Mouse (Mus musculus) spleen, postnatal 4 days (tissue): ENCODE results near the gene Cpm.

Source experiments
- DNase-seq, 2 experiments: peaks; one replicate each; pipeline ENCODE4 v3.0.0; 2022; ENCODE audit warnings: low spot score in 2 of 2

Gene Cpm

DNA sequence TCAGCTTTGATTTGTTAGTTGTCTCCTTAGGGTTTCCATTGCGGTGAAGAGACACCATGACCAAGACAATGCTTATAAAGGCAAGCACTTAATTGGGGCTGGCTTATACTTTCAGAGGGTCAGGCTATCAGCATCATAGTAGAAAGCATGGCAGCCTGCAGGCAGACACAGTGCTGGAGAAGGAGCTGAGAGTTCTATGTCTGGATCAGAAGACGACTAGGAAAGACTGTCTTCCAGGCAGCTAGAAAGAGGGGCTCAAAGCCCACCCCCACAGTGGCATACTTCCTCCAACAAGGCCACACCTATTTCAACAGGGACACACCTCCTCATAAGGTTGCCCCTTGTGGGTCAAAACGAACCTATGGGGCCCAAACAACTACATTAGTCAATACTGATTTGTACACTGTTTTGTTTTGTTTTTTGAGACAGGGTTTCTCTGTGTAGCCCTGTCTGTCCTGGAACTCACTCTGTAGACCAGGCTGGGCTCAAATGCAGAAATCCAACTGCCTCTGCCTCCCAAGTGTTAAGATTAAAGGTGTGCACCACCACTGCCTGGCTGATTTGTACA, 8.3 kb upstream of the Cpm start:
- DNase-seq, result no peak

DNA sequence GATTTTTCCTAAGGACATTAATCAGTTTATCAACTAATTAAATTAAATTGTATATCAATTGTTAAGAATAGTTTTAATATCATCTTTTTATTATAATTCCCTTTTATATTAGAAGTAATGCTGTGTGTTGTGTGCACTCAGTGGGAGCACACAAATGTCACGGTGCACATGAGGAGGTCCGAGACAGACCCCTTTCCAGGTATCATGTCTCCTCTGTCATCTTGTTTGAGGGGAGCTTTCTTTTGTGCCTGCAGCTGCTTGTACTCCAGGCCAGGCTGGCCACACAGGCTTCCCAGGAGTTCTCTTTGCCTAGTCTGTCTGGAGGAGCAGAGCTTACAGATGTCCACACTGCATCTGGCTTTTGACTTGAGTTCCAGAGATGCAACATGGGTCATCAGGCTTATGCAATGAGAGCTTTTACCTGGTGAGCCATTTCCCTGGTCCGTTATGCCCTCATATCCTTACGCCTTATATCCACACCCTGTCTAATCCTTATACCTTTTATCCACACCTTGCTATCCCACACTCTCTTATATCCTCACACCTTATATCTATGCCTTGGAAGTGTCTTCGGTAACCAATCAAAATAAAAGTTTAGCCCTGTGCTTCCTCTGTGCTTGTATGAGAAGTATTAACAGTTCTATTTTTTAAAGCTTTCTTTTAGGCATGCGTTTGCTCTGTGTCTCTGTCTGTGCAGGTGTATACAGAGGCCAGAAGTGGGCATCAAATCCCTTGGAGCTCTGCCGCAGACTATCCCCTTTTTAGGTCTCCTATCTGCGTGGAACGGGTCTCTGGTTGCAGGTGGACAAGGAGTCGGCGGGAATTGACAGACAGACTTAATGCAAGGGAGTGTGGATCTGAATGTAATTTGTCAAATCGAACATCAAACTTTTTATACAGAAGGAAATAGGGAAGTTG, 7.4 kb upstream of the Cpm start:
- DNase-seq, result no peak

DNA sequence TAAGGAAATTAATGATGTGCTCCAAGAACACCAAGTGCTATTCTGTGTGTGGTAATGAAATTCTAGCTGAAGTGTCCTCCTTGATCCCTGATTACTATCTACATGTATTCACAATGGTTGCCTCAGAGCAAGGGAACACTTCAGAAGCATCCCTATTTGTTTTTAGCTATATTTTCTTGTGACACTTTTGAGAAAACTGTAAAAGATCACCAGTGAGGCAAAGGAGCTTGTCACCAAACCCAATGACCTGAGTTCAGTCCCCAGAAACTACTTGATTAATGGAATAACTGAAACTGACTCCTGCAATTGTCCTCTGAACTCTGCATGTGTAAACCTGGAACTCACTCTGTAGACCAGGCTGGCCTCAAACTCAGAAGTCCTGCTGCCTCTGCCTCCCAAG, 5.9 kb upstream of the Cpm start:
- no peak for DNase-seq

DNA sequence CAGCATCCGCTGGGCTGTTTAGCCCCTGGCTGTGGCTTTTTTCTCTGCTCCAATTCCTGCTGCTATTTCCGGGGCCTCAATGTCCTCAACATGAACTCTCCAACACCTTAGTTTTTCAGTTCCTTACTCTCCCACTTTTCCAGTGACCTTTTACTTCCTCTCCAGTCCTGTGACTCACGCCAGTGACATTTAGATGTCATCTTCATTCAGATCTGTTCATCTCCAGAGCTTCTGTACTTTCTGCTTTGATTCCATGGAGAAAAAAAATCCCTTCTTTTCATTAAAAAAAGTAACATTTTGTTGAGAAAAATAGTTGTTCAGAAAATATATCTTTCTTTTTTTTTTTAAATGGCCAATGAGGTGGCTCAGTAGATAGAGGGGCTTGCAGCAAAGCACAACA, 5.1 kb upstream of the Cpm start:
- DNase-seq, result no peak

DNA sequence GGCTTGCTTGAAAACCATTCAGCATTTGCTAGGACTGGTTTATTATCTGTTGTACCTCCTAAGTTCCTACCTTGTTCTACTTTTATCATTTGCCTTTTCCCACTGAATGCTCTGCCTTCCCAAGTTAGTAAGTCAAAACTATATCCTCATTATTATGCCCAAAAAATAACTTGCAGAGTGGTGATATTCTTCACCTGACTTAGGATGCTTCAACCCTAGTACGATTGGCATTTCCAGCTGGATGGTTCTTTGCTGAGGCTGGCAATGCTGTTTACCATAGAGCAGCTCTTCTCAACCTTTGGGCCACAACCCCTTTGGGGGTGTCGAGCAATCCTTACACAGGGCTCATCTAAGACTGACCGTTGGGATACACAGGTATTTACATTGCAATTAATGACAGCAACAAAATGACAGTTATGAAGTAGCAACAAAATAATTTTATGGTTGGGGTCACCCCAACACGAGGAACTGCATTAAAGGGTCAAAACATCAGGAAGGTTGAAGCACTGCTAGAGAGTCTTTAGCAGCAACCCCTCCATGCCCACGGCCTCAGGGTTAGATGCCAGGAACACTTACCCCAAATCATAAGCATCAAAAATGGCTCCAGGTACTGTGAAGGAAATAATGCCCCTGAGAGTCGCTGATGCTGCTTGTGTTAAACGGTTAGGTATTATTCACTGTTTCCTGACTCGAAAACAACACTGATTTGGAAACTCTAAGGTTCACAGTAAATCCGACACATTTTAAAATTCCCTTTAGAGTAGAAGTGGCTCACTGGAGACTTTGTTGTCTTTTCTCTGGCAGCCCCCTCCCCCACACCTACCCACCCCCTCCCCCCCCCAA, 4.4 kb upstream of the Cpm start:
- DNase-seq, result no peak

DNA sequence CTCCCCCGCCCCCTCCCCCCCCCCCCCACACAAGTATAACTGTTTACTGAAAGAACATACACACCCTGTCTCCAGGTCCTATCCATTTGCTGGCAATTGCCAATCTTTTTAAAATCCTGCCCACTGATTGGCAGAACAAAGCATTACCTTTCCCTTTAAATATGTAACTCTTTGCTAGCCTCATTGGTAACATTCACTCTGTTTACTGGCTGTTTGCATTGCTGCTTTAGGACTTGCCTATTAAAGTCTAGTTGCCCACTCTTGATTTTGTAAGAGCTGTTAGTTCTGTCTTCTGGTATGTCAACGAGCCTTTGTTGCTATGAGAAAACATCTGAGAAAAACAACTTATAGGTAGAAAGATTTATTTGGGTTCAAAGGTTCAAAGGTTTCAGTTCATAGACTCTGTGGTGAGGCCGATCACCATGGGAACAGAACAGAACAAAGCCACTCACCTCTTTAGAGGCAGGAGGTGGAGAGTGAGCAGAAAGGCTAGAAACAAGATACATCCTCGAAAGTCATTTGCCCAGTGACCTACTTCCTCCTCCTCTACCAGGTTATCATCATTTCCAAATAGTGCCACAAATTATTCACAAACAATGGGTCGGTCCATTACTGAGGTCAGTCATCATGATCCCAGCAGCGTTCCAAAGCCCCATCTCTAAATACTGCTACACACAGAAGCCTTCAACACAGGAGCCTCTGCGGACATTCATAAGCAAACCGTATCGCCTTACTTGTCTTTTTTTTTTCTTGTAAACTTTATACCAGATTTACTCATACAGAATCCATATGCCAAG, 3.6 kb upstream of the Cpm start:
- no peak for DNase-seq

DNA sequence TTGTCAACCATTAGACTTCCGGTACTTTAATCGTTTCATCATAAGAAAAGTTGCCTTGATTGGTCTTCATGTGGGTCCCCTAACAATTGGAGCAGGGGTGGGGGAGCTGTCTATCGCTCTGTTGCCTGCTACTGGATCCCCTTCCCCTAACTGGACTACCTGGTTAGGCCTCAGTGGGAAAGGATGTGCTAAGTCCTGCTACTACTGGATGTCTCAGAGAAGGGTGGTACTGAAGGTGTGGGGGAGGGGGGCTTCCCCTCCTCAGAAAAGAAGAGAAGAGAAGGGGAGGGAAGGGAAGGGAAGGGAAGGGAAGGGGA, 3.0 kb upstream of the Cpm start:
- DNase-seq, result no peak

DNA sequence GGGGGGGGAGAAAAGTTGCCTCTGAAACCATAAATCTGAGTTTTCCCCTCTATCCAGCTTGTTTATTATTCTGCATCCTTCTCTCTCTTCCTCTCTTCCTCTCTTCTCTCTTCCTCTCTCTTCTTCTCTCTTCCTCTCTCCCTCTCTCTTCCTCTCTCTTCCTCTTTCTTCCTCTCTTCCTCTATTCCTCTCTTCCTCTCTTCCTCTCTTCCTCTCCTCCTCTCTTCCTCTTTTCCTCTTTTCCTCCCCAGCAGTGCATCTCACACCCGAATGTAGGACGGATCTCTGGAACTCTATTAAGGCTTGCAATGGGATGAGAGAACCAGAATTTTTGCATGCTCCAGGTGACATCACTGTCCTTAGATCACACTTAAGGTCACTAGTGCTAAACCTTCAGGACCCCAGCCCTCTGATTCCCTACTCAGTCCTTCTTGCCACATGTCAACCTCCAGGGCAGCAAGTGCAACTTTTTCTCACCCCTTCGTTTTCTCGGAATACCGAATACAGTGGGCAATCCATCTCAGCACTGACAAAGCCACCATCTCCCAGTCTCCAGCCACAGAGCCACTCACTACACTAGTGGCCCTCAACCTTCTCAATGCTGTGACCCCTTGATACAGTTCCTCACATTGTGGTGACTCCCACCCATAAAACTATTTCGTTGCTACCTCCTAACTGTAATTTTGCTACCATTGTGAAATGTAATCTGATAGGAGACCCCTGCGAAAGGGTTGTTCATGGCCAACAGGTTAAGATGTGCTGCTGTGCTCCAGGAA, 2.3 kb upstream of the Cpm start:
- DNase-seq, result no peak

DNA sequence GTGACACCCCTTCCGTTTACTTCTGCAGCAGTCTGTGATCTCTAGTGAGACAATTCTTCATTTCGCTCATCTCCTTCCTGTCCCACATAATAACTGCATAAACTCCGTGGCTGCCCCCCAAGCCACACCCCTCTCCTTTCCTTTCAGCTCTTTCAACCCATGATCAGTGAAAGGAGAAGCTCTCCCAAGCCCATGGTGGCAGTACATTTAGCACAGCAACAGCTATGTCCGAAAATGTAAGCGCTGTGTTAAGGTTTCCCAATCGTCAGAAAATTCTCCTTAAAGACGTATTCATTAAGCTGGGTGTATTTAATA, 1.7 kb upstream of the Cpm start:
- DNase-seq, result no peak

DNA sequence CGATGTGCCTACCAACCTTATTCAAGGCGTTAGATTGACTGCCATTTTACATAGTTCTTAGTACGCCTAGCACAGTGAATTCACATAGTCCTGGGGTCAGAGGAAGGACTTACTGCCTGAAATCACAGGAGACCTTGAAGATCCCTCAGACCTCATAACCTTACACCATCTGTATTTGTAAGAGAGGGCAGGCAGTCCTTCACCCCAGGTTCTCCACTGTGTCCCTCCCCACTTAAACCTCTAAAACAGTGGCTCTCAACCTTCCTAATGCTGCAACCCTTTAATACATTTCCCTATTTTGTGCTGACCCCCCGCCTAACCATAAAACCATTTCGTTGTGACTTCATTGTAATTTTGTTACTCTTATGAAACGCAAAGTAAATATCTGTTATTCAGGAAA, 1.4 kb upstream of the Cpm start:
- no peak for DNase-seq

DNA sequence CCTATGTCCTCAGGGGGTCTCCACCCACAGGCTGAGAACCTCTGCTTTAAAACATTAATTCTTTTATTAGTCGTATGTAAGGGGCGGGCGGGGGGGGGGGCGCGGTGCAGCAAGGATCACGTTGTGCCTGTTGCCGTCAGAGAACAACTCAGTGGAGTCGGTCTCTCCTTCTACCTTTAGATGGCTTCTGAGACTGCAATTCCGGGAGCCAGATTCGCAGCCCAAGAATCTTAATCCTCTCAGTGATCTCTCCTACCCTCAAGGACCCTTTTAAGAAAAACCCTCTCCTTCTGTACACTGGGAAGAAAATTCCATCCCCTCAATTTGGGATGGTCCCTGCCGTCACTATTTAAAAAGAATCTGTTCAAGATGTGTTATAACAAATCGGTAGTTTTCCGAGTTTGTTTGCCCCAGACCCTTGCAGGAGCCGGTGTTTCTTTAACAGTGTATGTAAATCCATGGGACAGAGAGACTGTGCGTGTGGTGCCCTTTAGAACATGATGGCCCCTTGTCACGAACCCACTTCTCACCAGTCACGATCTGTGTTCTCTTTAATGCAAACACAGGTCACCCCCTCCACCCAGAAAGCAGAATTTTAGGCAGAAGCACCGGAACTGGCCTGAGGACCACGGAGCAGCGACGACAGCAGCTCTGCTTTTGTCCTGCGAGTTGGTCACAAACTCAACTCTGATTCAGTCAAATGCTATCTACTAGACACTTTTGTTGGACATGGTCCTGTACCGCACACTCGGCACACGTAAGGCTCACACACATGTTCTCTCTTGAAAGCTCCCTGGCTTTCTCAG, 734 bp upstream of the Cpm start:
- no peak for DNase-seq

DNA sequence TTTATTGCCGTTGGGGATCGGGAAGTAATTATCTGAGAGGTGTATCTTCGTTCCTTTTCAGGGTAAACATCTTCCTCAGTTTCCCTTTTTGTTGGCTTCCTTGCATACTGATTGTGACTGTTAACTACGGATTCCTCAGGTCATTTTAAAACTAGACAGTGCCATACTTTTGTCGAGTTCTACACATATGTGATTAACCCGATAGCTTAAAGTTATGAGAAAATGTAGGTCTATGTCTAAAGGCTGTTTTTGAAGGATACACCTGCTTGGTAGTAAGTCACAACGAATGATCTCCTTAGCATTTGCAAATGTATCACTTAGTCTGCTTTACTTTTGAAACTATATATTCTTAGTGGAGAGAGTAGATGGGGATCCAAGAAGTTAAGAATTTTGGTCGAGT, 876 bp downstream of the Cpm start:
- DNase-seq, result no peak

DNA sequence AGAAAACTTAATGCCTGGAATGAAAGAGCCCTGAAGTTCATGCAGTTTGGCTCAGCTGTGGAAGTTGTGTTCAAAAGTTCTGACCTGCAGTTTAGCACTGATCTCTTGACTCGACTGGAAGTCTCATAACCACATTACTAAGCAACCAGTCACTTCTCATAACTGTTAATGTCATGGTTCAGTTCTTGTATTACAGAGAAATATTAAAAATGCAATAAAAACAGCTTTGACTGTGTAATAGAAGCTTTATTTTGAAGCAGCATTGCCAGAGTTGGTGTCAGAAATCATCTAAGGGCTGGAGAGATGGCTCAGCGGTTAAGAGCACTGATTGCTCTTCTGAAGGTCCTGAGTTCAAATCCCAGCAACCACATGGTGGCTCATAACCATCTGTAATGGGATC, 1.5 kb downstream of the Cpm start:
- no peak for DNase-seq

DNA sequence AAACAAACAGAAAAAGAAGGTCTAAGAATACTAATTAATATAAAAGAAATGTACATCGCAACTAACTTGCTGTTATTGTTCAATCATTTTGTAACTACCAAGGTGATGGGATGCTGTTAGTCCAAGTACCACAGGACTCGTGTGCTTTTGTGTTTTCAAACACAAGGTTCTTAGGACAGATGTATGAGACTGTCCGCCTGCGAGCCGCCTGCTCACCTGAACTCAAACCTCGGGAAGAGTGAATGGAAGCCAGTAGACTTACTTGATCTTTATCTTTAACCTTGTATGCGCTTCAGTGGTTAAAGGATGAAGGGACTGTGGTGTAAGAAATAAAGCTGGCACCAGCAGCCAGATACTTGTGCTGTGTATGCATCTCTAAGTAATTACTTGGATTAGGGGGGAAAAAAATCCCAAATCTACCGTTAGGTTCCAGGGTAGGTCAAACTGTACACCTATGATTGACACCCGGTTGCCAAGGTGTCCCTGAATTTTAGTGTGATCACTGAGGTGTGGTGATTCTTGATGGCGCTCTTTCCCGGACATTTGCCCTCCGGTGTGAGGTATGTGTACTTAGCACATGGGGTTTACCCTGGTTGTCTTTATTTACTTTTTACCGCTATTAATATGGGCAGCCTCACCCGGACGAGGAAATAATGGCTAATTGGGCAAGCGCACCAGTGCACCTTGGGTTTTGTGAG, 2.4 kb downstream of the Cpm start:
- no peak for DNase-seq

DNA sequence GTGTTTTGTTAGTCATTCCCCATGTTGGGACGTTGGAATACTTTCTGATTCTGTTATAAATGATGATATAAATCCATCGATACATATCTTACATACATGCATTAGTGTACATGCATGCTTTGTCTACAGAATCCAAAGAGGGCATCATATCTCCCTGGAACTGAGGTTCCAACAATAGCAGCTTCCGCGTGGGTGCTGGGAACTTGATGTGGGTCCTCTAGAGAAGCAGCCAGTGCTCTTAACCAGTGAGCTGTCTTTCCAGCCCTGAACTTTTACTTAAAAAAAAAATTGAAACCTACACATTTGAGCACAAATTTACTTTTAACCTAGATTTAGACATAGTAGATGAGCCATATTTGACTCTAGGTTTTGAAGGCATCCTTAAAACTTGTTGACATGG, 3.1 kb downstream of the Cpm start:
- no peak for DNase-seq

DNA sequence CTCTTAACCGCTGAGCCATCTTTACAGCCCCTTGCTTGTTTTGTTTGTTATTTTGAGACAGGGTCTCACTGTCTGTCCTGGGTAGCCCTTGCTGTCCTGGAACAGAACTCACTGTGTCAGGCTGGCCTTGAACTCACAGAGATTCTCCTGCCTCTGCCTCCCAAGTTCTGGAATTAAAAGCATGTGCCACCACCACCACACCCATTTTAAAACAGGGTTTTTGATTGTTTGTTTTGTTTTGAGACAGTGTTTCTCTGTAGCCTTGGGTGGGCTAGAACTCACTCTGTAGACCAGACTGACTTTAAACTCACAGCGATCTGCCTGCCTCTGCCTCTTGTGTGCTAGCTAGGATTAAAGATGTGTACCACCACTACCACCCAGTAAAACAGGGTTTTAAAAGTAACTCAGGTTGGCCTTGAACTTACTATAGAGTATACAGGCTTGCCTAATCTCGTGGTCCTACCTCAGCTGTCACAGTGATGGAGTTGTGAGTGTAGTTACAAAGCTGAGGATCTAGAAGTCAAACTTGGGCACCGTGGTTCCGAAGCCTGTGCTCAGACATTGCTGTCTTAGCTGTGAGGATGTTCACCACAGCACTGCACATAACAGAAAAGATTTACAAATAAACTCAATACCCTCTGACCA, 4.4 kb downstream of the Cpm start:
- no peak for DNase-seq

DNA sequence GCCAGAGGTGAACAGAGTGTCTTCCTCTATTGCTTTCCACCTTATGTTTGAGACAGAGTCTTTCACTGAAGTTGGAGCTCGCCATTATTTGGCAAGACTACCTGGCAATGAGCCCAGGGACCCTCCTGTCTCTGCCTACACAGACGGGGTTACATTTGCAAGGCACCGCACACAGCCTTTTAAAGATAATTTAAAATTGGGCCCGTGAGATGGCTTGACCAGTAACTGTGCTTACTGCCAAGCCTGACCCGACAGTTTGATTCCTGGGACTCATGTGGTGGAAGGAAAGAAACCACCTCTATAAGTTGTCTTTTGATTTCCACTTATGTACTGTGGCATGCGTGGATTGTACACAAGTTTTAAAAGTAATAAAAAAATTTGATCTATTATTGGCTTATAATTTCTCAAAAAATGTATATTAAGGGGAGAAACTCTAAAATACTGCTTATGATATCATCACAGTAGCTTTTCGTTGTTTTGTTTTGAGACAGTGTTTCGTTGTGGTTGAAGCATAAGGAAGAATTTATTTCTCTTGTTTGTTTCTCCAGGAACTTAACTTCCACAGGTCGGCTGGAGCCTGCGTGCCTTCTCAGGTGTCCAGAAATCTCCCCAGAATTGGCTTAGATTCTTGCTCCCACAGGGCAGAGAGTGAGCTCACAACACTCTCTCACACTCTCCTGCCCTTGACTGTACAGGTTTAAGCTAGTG, 5.2 kb downstream of the Cpm start:
- no peak for DNase-seq

DNA sequence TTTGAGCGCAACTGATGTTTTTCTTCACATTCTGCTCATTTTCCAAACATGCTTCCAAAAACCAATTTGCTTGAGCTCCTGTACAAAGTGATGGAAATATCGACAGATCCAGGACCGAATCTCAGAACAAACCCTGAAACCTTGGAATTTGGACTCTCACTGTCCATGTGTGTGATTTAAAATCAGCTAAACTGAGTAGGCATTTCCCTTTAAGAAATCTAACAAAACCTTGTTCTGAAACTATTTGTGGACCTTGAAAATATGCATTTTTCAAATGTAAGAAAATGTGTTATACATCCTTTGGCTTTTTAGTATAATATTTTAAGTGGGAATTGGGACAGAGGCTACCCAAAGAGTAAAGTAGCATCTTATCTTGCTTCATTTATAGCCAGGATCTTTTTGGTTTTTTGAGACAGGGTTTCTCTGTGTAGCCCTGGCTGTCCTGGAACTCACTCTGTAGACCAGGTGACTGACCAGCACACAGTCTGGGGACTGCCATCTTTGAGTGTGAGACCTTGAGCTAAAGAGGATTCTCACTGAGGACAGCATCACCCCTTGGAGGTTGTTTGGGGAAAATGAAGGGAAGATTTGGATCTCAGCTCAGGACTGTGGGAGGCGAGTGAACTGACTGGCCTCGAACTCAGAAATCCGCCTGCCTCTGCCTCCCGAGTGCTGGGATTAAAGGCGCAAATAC, 5.9 kb downstream of the Cpm start:
- no peak for DNase-seq
